ENCODE assay signal across 8 mouse cellular contexts in the genomic region with DNA sequence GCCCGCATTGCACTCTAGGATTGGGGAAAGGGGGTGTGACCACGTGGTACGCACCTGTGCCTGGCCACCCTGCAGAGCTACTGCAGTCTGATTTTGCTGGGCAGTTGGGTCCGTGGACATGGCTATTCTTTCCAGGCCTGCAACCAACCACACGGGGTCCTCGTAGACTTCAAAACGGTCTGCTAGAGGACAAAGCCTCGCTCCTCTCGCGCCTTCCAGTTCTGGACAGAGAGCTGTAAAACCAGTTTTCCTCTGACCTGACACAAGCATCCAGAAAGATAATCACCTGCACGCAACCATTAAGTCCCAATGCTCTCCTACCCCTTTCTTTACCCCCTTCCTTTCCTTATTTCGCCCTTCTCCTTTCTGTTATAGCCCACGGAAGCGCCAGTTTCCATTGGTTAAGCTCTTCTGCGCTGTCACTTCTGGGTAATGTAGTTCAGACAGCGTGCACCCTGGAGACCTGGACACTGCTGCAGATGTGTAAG. TPM values are rescaled to one million over a fixed set of nuclear protein-coding genes. Genes with fewer than 3 reads are reported as not detected.
DNase-seq lines count a peak whose midpoint lies in the region; ATAC-seq and TF ChIP-seq lines count a peak whose summit lies in the region.

Gene Zfp773 (minus strand): TSS at position 377 of the 488 bp plus-strand sequence.

- H3K36me3 ChIP-seq in ES-Bruce4 (ENCODE audit: control insufficient read depth, insufficient read depth, low read length, poor library complexity, severe bottlenecking), result no peaks in the 10 kb centered on the region
- H3K36me3 ChIP-seq in forebrain, embryonic 13.5 days (ENCODE audit: poor library complexity, severe bottlenecking), result peaks cover 24% of the 10 kb centered on the region
- no peaks in the 10 kb centered on the region for H3K36me3 ChIP-seq in liver, embryonic 16.5 days (ENCODE audit: control insufficient read depth, insufficient read depth)
- peaks cover 25% of the 10 kb centered on the region for H3K36me3 ChIP-seq in neural tube, embryonic 13.5 days

- peak; percentile 40 for TF ChIP-seq CTCF in ES-Bruce4 (IDR thresholded peaks at IDR 0.05; ENCODE audit: low read depth, low read length)

- TF ChIP-seq POLR2A in ES-Bruce4 (IDR thresholded peaks at IDR 0.05; ENCODE audit: insufficient read depth, low read length), result no peak

- intact Hi-C loops in heart, postnatal 36 days (cut with DNase I), result no loop called here

- ATAC-seq in forebrain, embryonic 13.5 days, result peak; percentile 98
- peak; percentile 90 for ATAC-seq in liver, embryonic 16.5 days (ENCODE audit: low read depth)
- peak; percentile 98 for ATAC-seq in neural tube, embryonic 13.5 days (ENCODE audit: low read depth)

- H3K27me3 ChIP-seq in ES-Bruce4 (ENCODE audit: control insufficient read depth, insufficient read depth, low read length, poor library complexity, severe bottlenecking), result no peaks in the 10 kb centered on the region
- H3K27me3 ChIP-seq in forebrain, embryonic 13.5 days, result no peaks in the 10 kb centered on the region
- H3K27me3 ChIP-seq in liver, embryonic 16.5 days (ENCODE audit: control insufficient read depth, insufficient read depth, low read depth, low read length), result no peaks in the 10 kb centered on the region
- H3K27me3 ChIP-seq in neural tube, embryonic 13.5 days, result no peaks in the 10 kb centered on the region

- no peak within 1 kb of the TSS for H3K9ac ChIP-seq in ES-Bruce4 (ENCODE audit: low read depth, poor library complexity, severe bottlenecking)
- H3K9ac ChIP-seq in forebrain, embryonic 13.5 days, result peak within 1 kb of the TSS; percentile 75
- no peak within 1 kb of the TSS; the same call in 1 of the 2 replicates for H3K9ac ChIP-seq in liver, embryonic 16.5 days (ENCODE audit: low read depth, low read length)
- peak within 1 kb of the TSS; percentile 80 for H3K9ac ChIP-seq in neural tube, embryonic 13.5 days

- H3K4me2 ChIP-seq in forebrain, embryonic 13.5 days, result peak within 1 kb of the TSS; percentile 65
- H3K4me2 ChIP-seq in liver, embryonic 16.5 days (ENCODE audit: low read depth, low read length), result peak within 1 kb of the TSS; percentile 56
- peak within 1 kb of the TSS; percentile 68 for H3K4me2 ChIP-seq in neural tube, embryonic 13.5 days

- H3K4me3 ChIP-seq in ES-Bruce4 (ENCODE audit: low read depth, low read length), result peak within 1 kb of the TSS; percentile 40
- H3K4me3 ChIP-seq in forebrain, embryonic 13.5 days, result peak within 1 kb of the TSS; percentile 54
- peak within 1 kb of the TSS; percentile 57 for H3K4me3 ChIP-seq in liver, embryonic 16.5 days (ENCODE audit: low read depth, low read length)
- peak within 1 kb of the TSS; percentile 52 for H3K4me3 ChIP-seq in neural tube, embryonic 13.5 days

- TF ChIP-seq EP300 in ES-Bruce4 (IDR thresholded peaks at IDR 0.05; ENCODE audit: insufficient read depth, low read depth, low read length), result no peak

- 6% methylated on average over 16 of the region's 16 CpGs for WGBS in forebrain, embryonic 13.5 days
- 7% methylated on average over 16 of the region's 16 CpGs for WGBS in liver, embryonic 16.5 days (ENCODE audit: insufficient replicate concordance)
- 6% methylated on average over 16 of the region's 16 CpGs for WGBS in neural tube, embryonic 13.5 days

- no peaks in the 10 kb centered on the region for H3K9me3 ChIP-seq in ES-Bruce4 (replicated peaks; ENCODE audit: control insufficient read depth, insufficient read depth, low read length, poor library complexity, severe bottlenecking)
- no peaks in the 10 kb centered on the region for H3K9me3 ChIP-seq in forebrain, embryonic 13.5 days (replicated peaks)
- no peaks in the 10 kb centered on the region for H3K9me3 ChIP-seq in liver, embryonic 16.5 days (replicated peaks; ENCODE audit: control insufficient read depth, low read length)
- no peaks in the 10 kb centered on the region for H3K9me3 ChIP-seq in neural tube, embryonic 13.5 days

- H3K4me1 ChIP-seq in ES-Bruce4 (ENCODE audit: control insufficient read depth, insufficient read depth, low read length), result no peaks in the 10 kb centered on the region
- peaks cover 14% of the 10 kb centered on the region for H3K4me1 ChIP-seq in forebrain, embryonic 13.5 days
- peaks cover 3% of the 10 kb centered on the region; the same call in 1 of the 2 replicates for H3K4me1 ChIP-seq in liver, embryonic 16.5 days (ENCODE audit: control insufficient read depth, low read depth, low read length)
- H3K4me1 ChIP-seq in neural tube, embryonic 13.5 days (replicated peaks), result peaks cover 17% of the 10 kb centered on the region

- H3K27ac ChIP-seq in ES-Bruce4 (ENCODE audit: insufficient read depth, low read length), result no peak within 1 kb of the TSS
- peak within 1 kb of the TSS; percentile 54; the same call in 1 of the 2 replicates for H3K27ac ChIP-seq in forebrain, embryonic 13.5 days
- H3K27ac ChIP-seq in liver, embryonic 16.5 days (ENCODE audit: low read length), result no peak within 1 kb of the TSS
- peak within 1 kb of the TSS; percentile 77 for H3K27ac ChIP-seq in neural tube, embryonic 13.5 days (replicated peaks)

- DNase-seq in c-Kit-positive CD71-negative TER-119-negative erythroid progenitor cells, embryonic 14.5 days (ENCODE audit: low read depth), result peak; percentile 40
- peak; percentile 27 to 28 for DNase-seq in heart, postnatal 36 days
- peak; percentile 60 for DNase-seq in layer of hippocampus, adult 11-12 months (ENCODE audit: low spot score)
- peak; percentile 50 for DNase-seq in thymus, postnatal 0 days (ENCODE audit: low spot score)

RNA-seq across cellular contexts. Expression of gene Zfp773, which starts in this region (rescaled TPM):
- polyA plus RNA-seq in ES-Bruce4 (2011; ENCODE audit: insufficient read depth, insufficient read length, low read depth, missing spikeins), result 1.9 and 2.2 TPM in 2 replicates
- polyA plus RNA-seq in forebrain, embryonic 13.5 days (2015; fragmentation: Nextera tagmentation; extraction: Ambion mirVana), result 14.3 and 14.8 TPM in 2 replicates
- under 1 TPM; 0.19 to 0.22 TPM for total RNA-seq in heart, postnatal 36 days (2021)
- polyA plus RNA-seq in liver, embryonic 16.5 days (2015; fragmentation: Nextera tagmentation; extraction: Ambion mirVana), result 0.32 and 0.35 TPM in 2 replicates
- polyA plus RNA-seq in neural tube, embryonic 13.5 days (2015; fragmentation: Nextera tagmentation; extraction: Ambion mirVana), result 14.7 and 16.1 TPM in 2 replicates
- 2.3 TPM in 2 replicates for polyA plus RNA-seq in thymus, postnatal 0 days (2015; fragmentation: Nextera tagmentation; extraction: Ambion mirVana)

Comparison
In these comparisons a context has a peak if more than half of its experiments do, and no peak if none do; other contexts are left out.
1. Peak in DNase-seq in heart, postnatal 36 days; RNA of the gene not detected or under 1 TPM.
2. Peak in ATAC-seq, H3K4me3 ChIP-seq and H3K4me2 ChIP-seq in liver, embryonic 16.5 days; RNA of the gene not detected or under 1 TPM.
3. H3K27ac ChIP-seq: peak in forebrain, embryonic 13.5 days (single experiment) and neural tube, embryonic 13.5 days (single experiment); none in ES-Bruce4 (single experiment) and liver, embryonic 16.5 days (single experiment).
4. H3K9ac ChIP-seq: peak in forebrain, embryonic 13.5 days (single experiment) and neural tube, embryonic 13.5 days (single experiment); none in ES-Bruce4 (single experiment) and liver, embryonic 16.5 days (single experiment).
5. Peak in every context shown above with its lines, with median percentiles within 50 percentile points of each other: H3K4me3 ChIP-seq, DNase-seq, ATAC-seq and H3K4me2 ChIP-seq.